Mouse (Mus musculus) MEL (cell line): Measurements from ENCODE around the gene Zfp367.

ENCODE experiments used
- CTCF ChIP-seq, 3 experiments: IDR thresholded peaks in 2 of 3; conservative IDR thresholded peaks in 1 of 3; 2 replicates each; pipeline ENCODE4 v1.5.1; 2011 to 2012; ENCODE audit warnings: low read length in 3 of 3, low read depth in 2 of 3, mild to moderate bottlenecking in 2 of 3, improper control_type of control experiment in 1 of 3, inconsistent platforms in 1 of 3, mixed read lengths in 1 of 3, moderate library complexity in 1 of 3; ENCODE audit not compliant: control insufficient read depth in 1 of 3, insufficient read depth in 1 of 3, poor library complexity in 1 of 3, severe bottlenecking in 1 of 3
- EP300 ChIP-seq, 2 experiments: IDR thresholded peaks; 2 replicates each; pipeline ENCODE4 v1.6.1; 2011; ENCODE audit warnings: improper control_type of control experiment in 2 of 2, low read length in 2 of 2, low read depth in 1 of 2, mild to moderate bottlenecking in 1 of 2
- ETS1 ChIP-seq: IDR thresholded peaks from 2 replicates; pipeline ENCODE4 v1.6.1; 2012; ENCODE audit warnings: low read depth, mild to moderate bottlenecking, inconsistent platforms, low read length, improper control_type of control experiment, moderate library complexity
- GABPA ChIP-seq: IDR thresholded peaks from 2 replicates; pipeline ENCODE4 v1.6.1; 2012; ENCODE audit warnings: low read depth, mild to moderate bottlenecking, inconsistent platforms, low read length, improper control_type of control experiment, moderate library complexity
- MAFK ChIP-seq: IDR thresholded peaks from 2 replicates; pipeline ENCODE4 v1.6.1; 2011; ENCODE audit warnings: low read depth, mild to moderate bottlenecking, low read length, improper control_type of control experiment, borderline replicate concordance
- MEF2A ChIP-seq: IDR thresholded peaks from 2 replicates; pipeline ENCODE4 v1.6.1; 2014; ENCODE audit warnings: low read depth, mild to moderate bottlenecking, inconsistent platforms, low read length, improper control_type of control experiment; ENCODE audit not compliant: poor library complexity, insufficient replicate concordance, severe bottlenecking; ENCODE audit errors: extremely low read depth
- POLR2A ChIP-seq, 2 experiments: IDR thresholded peaks; 2 replicates each; pipeline ENCODE4 v1.6.1; 2011 to 2012; ENCODE audit warnings: low read length in 2 of 2, mild to moderate bottlenecking in 2 of 2, control low read depth in 1 of 2, improper control_type of control experiment in 1 of 2, low read depth in 1 of 2, moderate library complexity in 1 of 2; ENCODE audit not compliant: control insufficient read depth in 1 of 2, insufficient read depth in 1 of 2, poor library complexity in 1 of 2
- SMC3 ChIP-seq: IDR thresholded peaks from 2 replicates; pipeline ENCODE4 v1.6.1; 2011; ENCODE audit warnings: low read depth, low read length, improper control_type of control experiment
- TCF12 ChIP-seq: IDR thresholded peaks from 2 replicates; pipeline ENCODE4 v1.6.1; 2014; ENCODE audit warnings: low read depth, mild to moderate bottlenecking, inconsistent platforms, low read length, improper control_type of control experiment, moderate library complexity
- ZMIZ1 ChIP-seq: IDR thresholded peaks from 2 replicates; pipeline ENCODE4 v1.6.1; 2012; ENCODE audit warnings: low read depth, mild to moderate bottlenecking, inconsistent platforms, low read length, improper control_type of control experiment, moderate library complexity

- TF ChIP-seq ZMIZ1 (no peak), GABPA (no peak), CTCF (IDR thresholded peaks at IDR 0.05 in 2 of 3, conservative IDR thresholded peaks at IDR 0.05 in 1 of 3; ENCODE audit: control insufficient read depth in 1 of 3, insufficient read depth in 1 of 3, low read depth in 2 of 3, low read length in 3 of 3, poor library complexity in 1 of 3, severe bottlenecking in 1 of 3) (peak in 2 of 3 experiments; percentile 46 to 49; a peak in 4 of 6 replicates), MEF2A (no peak), MAFK (no peak), EP300 (IDR thresholded peaks at IDR 0.05; ENCODE audit: low read depth in 1 of 2, low read length in 2 of 2) (no peak), TCF12 (no peak), ETS1 (no peak), POLR2A (IDR thresholded peaks at IDR 0.05; ENCODE audit: control insufficient read depth in 1 of 2, insufficient read depth in 1 of 2, low read depth in 1 of 2, low read length in 2 of 2, poor library complexity in 1 of 2) (no peak), SMC3 (peak; percentile 43; the same call in 1 of the 2 replicates)
Observed at GRCm38 (mm10) chr13:64155171-64155571, 2.2 kb upstream of the Zfp367 start.
